Mouse (Mus musculus): ENCODE results near the gene Malrd1. TPM values are rescaled to one million over a fixed set of nuclear protein-coding genes. Genes with fewer than 3 reads are reported as not detected.

Malrd1 gene
- total and polyA plus RNA-seq, 3 experiments, result not detected

- Histone ChIP-seq H3K27me3 (ENCODE audit: control insufficient read depth in 1 of 2, insufficient read depth in 2 of 2, low read length in 2 of 2) (no peaks in the 10 kb centered on the region), H3K9ac (ENCODE audit: control insufficient read depth, low read depth, low read length, poor library complexity, severe bottlenecking) (no peak overlapping the region), H3K4me1 (ENCODE audit: control insufficient read depth in 1 of 2, insufficient read depth in 2 of 2, low read length in 2 of 2) (no peaks in the 10 kb centered on the region), H3K4me3 (ENCODE audit: control insufficient read depth in 1 of 2, insufficient read depth in 1 of 2, low read depth in 2 of 2, low read length in 2 of 2) (no peak overlapping the region), H3K27ac (ENCODE audit: control insufficient read depth, low read depth, low read length) (no peak overlapping the region), H3K9me3 (replicated peaks; ENCODE audit: insufficient read depth, low read length) (no peaks in the 10 kb centered on the region), H3K79me2 (ENCODE audit: control insufficient read depth, insufficient read depth, low read length, poor library complexity) (no peaks in the 10 kb centered on the region), H3K36me3 (ENCODE audit: control insufficient read depth in 1 of 2, insufficient read depth in 2 of 2, low read length in 2 of 2) (no peaks in the 10 kb centered on the region)
- TF ChIP-seq MAZ (IDR thresholded peaks at IDR 0.05; ENCODE audit: low read depth, low read length), result no peak
- no peak for TF ChIP-seq POLR2AphosphoS5 (IDR thresholded peaks at IDR 0.05; ENCODE audit: borderline replicate concordance, low read depth, low read length)
- TF ChIP-seq TBP (IDR thresholded peaks at IDR 0.05; ENCODE audit: low read depth, low read length), result no peak
- no peak for TF ChIP-seq ETS1 (IDR thresholded peaks at IDR 0.05; ENCODE audit: low read depth, low read length)
- no peak for TF ChIP-seq TAL1 (IDR thresholded peaks at IDR 0.05; ENCODE audit: low read length)
- no peak for TF ChIP-seq ZMIZ1 (IDR thresholded peaks at IDR 0.05; ENCODE audit: low read depth, low read length)
- TF ChIP-seq ZKSCAN1 (IDR thresholded peaks at IDR 0.05; ENCODE audit: low read depth, low read length), result no peak
- no peak for DNase-seq (ENCODE audit: low read depth, low spot score)
Measured at GRCm38 (mm10) chr2:15744979-15745688, 218.9 kb downstream of the Malrd1 start.

- no peak for DNase-seq (ENCODE audit: low read depth, low spot score)
- Histone ChIP-seq H3K79me2 (ENCODE audit: control insufficient read depth, insufficient read depth, low read length, poor library complexity) (no peaks in the 10 kb centered on the region), H3K27me3 (ENCODE audit: control insufficient read depth in 1 of 2, insufficient read depth in 2 of 2, low read length in 2 of 2) (no peaks in the 10 kb centered on the region), H3K27ac (ENCODE audit: control insufficient read depth, low read depth, low read length) (no peak overlapping the region), H3K4me1 (ENCODE audit: control insufficient read depth in 1 of 2, insufficient read depth in 2 of 2, low read length in 2 of 2) (no peaks in the 10 kb centered on the region), H3K9me3 (replicated peaks; ENCODE audit: insufficient read depth, low read length) (no peaks in the 10 kb centered on the region), H3K4me3 (ENCODE audit: control insufficient read depth in 1 of 2, insufficient read depth in 1 of 2, low read depth in 2 of 2, low read length in 2 of 2) (no peak overlapping the region), H3K36me3 (ENCODE audit: control insufficient read depth in 1 of 2, insufficient read depth in 2 of 2, low read length in 2 of 2) (no peaks in the 10 kb centered on the region), H3K9ac (ENCODE audit: control insufficient read depth, low read depth, low read length, poor library complexity, severe bottlenecking) (no peak overlapping the region)
- TF ChIP-seq CTCF (IDR thresholded peaks at IDR 0.05 in 2 of 3, conservative IDR thresholded peaks at IDR 0.05 in 1 of 3; ENCODE audit: control insufficient read depth in 1 of 3, insufficient read depth in 1 of 3, low read depth in 2 of 3, low read length in 3 of 3, poor library complexity in 1 of 3, severe bottlenecking in 1 of 3) (no peak), MAFK (IDR thresholded peaks at IDR 0.05; ENCODE audit: borderline replicate concordance, low read depth, low read length) (peak; percentile 90)
Measured at GRCm38 (mm10) chr2:15784818-15785217, 258.5 kb downstream of the Malrd1 start.

- Histone ChIP-seq H3K36me3 (ENCODE audit: control insufficient read depth in 1 of 2, insufficient read depth in 2 of 2, low read length in 2 of 2) (no peaks in the 10 kb centered on the region), H3K4me1 (ENCODE audit: control insufficient read depth in 1 of 2, insufficient read depth in 2 of 2, low read length in 2 of 2) (no peaks in the 10 kb centered on the region), H3K27ac (ENCODE audit: control insufficient read depth, low read depth, low read length) (no peak overlapping the region), H3K9ac (ENCODE audit: control insufficient read depth, low read depth, low read length, poor library complexity, severe bottlenecking) (no peak overlapping the region), H3K27me3 (ENCODE audit: control insufficient read depth in 1 of 2, insufficient read depth in 2 of 2, low read length in 2 of 2) (no peaks in the 10 kb centered on the region), H3K9me3 (replicated peaks; ENCODE audit: insufficient read depth, low read length) (no peaks in the 10 kb centered on the region), H3K79me2 (ENCODE audit: control insufficient read depth, insufficient read depth, low read length, poor library complexity) (no peaks in the 10 kb centered on the region), H3K4me3 (ENCODE audit: control insufficient read depth in 1 of 2, insufficient read depth in 1 of 2, low read depth in 2 of 2, low read length in 2 of 2) (no peak overlapping the region)
- no peak for DNase-seq (ENCODE audit: low read depth, low spot score)
- no peak for TF ChIP-seq CHD1 (IDR thresholded peaks at IDR 0.05; ENCODE audit: low read depth, low read length)
- TF ChIP-seq POLR2A (IDR thresholded peaks at IDR 0.05; ENCODE audit: control insufficient read depth in 1 of 2, insufficient read depth in 1 of 2, low read depth in 1 of 2, low read length in 2 of 2, poor library complexity in 1 of 2), result no peak
- no peak for TF ChIP-seq GABPA (IDR thresholded peaks at IDR 0.05; ENCODE audit: low read depth, low read length)
- no peak for TF ChIP-seq MAX (IDR thresholded peaks at IDR 0.05; ENCODE audit: low read length)
- no peak for TF ChIP-seq MXI1 (IDR thresholded peaks at IDR 0.05; ENCODE audit: low read depth, low read length)
- no peak for TF ChIP-seq ZC3H11A (IDR thresholded peaks at IDR 0.05; ENCODE audit: low read depth, low read length)
- no peak for TF ChIP-seq GATA1 (IDR thresholded peaks at IDR 0.05; ENCODE audit: low read depth, low read length)
- no peak for TF ChIP-seq MYB (IDR thresholded peaks at IDR 0.05; ENCODE audit: low read depth, low read length)
- TF ChIP-seq RCOR1 (IDR thresholded peaks at IDR 0.05; ENCODE audit: low read depth, low read length), result no peak
- TF ChIP-seq POLR2AphosphoS2 (IDR thresholded peaks at IDR 0.05; ENCODE audit: low read length), result no peak
- no peak for TF ChIP-seq TCF12 (IDR thresholded peaks at IDR 0.05; ENCODE audit: low read depth, low read length)
- TF ChIP-seq RAD21 (IDR thresholded peaks at IDR 0.05; ENCODE audit: low read depth, low read length), result no peak
- no peak for TF ChIP-seq TBP (IDR thresholded peaks at IDR 0.05; ENCODE audit: low read depth, low read length)
- no peak for TF ChIP-seq MYC (IDR thresholded peaks at IDR 0.05; ENCODE audit: low read depth, low read length)
- no peak for TF ChIP-seq SIN3A (IDR thresholded peaks at IDR 0.05; ENCODE audit: low read length)
- no peak for TF ChIP-seq NELFE (IDR thresholded peaks at IDR 0.05; ENCODE audit: low read depth, low read length)
- no peak for TF ChIP-seq USF2 (IDR thresholded peaks at IDR 0.05; ENCODE audit: borderline replicate concordance in 1 of 2, insufficient read depth in 1 of 2, low read depth in 1 of 2, low read length in 2 of 2)
- no peak for TF ChIP-seq ZNF384 (IDR thresholded peaks at IDR 0.05; ENCODE audit: low read depth, low read length)
Measured at GRCm38 (mm10) chr2:15815724-15816123, 289.4 kb downstream of the Malrd1 start.
